Mouse (Mus musculus) adrenal gland, postnatal 4 days (tissue): ENCODE results near the gene Carns1. TPM values are rescaled to one million over a fixed set of nuclear protein-coding genes. Genes with fewer than 3 reads are reported as not detected.
"Not testable (repeated sequence)": the region's sequence is repeated elsewhere in the genome, so short reads cannot be mapped to it uniquely, and the experiment has no call there.

Source experiments
- DNase-seq, 2 experiments: peaks; one replicate each; pipeline ENCODE4 v3.0.0; 2021 to 2022; ENCODE audit warnings: low spot score in 2 of 2, mixed read lengths in 2 of 2
- total RNA-seq, 2 experiments: library from RNA; stranded (reverse); gene quantifications; 2 replicates each; pipeline ENCODE4 v1.2.3; 2021

Carns1 gene
- total RNA-seq, 2 experiments from 2014 or later = 5.5 to 7.3 TPM

- DNase-seq = no peak
Measured at GRCm38 (mm10) chr19:4150567-4151487, 24.5 kb downstream of the Carns1 start.

- no peak for DNase-seq
Measured at GRCm38 (mm10) chr19:4149764-4150461, 25.4 kb downstream of the Carns1 start.

- DNase-seq = no peak
Measured at GRCm38 (mm10) chr19:4149283-4149682, 26.0 kb downstream of the Carns1 start.

GRCm38 (mm10) chr19:4148819-4149218 lies 26.5 kb downstream of the Carns1 start:
- DNase-seq = no peak

- DNase-seq = peak; percentile 94 to 97
Measured at GRCm38 (mm10) chr19:4148491-4148806, 26.8 kb downstream of the Carns1 start, which contains the start of gene Coro1b. Gene Coro1b (plus strand): TSS chr19:4148619.

- no peak for DNase-seq
Measured at GRCm38 (mm10) chr19:4147782-4148490, 27.3 kb downstream of the Carns1 start.

- no peak for DNase-seq
Measured at GRCm38 (mm10) chr19:4147022-4147405, 28.3 kb downstream of the Carns1 start.

- DNase-seq = no peak
Measured at GRCm38 (mm10) chr19:4146366-4147021, 28.8 kb downstream of the Carns1 start.

- no peak for DNase-seq
Measured at GRCm38 (mm10) chr19:4145936-4146335, 29.3 kb downstream of the Carns1 start.

GRCm38 (mm10) chr19:4144550-4145498 lies 30.5 kb downstream of the Carns1 start:
- no peak for DNase-seq

GRCm38 (mm10) chr19:4143759-4144268 lies 31.5 kb downstream of the Carns1 start, which contains the start of gene Cabp4:
Gene Cabp4 (minus strand): TSS chr19:4144033.
- no peak for DNase-seq

- DNase-seq = no peak
Measured at GRCm38 (mm10) chr19:4142416-4143173, 32.7 kb downstream of the Carns1 start.

- no peak for DNase-seq
Measured at GRCm38 (mm10) chr19:4140147-4140546, 35.1 kb downstream of the Carns1 start.

- no peak for DNase-seq
Measured at GRCm38 (mm10) chr19:4139446-4139845, 35.8 kb downstream of the Carns1 start, which contains the start of gene Gpr152. Gene Gpr152 (plus strand): TSS chr19:4139787.

- no peak for DNase-seq
Measured at GRCm38 (mm10) chr19:4137913-4138312, 37.4 kb downstream of the Carns1 start.

GRCm38 (mm10) chr19:4136463-4136862 lies 38.8 kb downstream of the Carns1 start:
- no peak for DNase-seq

- not testable (repeated sequence) for DNase-seq
Measured at GRCm38 (mm10) chr19:4135963-4136345, 39.3 kb downstream of the Carns1 start.

- not testable (repeated sequence) for DNase-seq
Measured at GRCm38 (mm10) chr19:4135229-4135962, 39.9 kb downstream of the Carns1 start.
